Mouse (Mus musculus): Measurements from ENCODE around the gene Akap2.

DNA sequence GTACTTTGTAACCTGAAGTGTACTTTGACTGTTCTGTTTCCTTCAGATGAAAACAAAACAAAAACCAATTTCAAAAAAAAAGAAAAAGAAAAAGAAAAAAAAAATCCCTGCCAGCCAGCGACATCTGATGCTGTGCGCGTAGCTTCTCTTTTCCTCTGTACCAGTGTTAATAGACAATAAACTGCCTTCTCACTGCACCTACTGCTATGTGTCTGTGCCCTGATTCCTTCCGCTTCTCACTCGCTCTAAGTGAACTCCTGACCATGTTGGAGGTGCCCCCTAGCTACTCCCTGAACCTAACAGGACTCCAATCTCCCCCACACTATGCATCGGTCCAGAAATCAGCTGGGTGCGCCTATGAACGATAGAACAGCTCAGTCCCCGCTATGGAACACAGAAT is at the start of gene Akap2:
- TF ChIP-seq CTCF (IDR thresholded peaks at IDR 0.05; ENCODE audit: insufficient read depth, low read length) (no peak), POLR2A (IDR thresholded peaks at IDR 0.05; ENCODE audit: borderline replicate concordance, extremely low read depth, low read depth, low read length) (no peak)
